Mouse (Mus musculus) naive thymus-derived CD4-positive, alpha-beta T cell, adult 2 months (primary cell): ENCODE measurements around the gene Ammecr1.

Experiments used
- DNase-seq: peaks from one replicate; pipeline ENCODE4 v3.0.0-alpha.2; 2011; ENCODE audit warnings: low read depth

The Ammecr1 gene

GRCm38 (mm10) chrX:142828184-142828908 lies 138.2 kb downstream of the Ammecr1 start:
- DNase-seq: no peak

GRCm38 (mm10) chrX:142827644-142828043 lies 138.9 kb downstream of the Ammecr1 start:
- peak; percentile 10 for DNase-seq

GRCm38 (mm10) chrX:142825309-142825708 lies 141.2 kb downstream of the Ammecr1 start:
- no peak for DNase-seq

- DNase-seq: peak; percentile 43
Observed at GRCm38 (mm10) chrX:142821846-142822245, 144.7 kb downstream of the Ammecr1 start.

GRCm38 (mm10) chrX:142821239-142821638 lies 145.3 kb downstream of the Ammecr1 start:
- no peak for DNase-seq

GRCm38 (mm10) chrX:142818057-142818682 lies 148.4 kb downstream of the Ammecr1 start:
- peak; percentile 68 for DNase-seq

- DNase-seq: peak; percentile 45
Observed at GRCm38 (mm10) chrX:142813146-142813545, 153.4 kb downstream of the Ammecr1 start.

- DNase-seq: peak; percentile 66
Observed at GRCm38 (mm10) chrX:142808411-142808810, 158.1 kb downstream of the Ammecr1 start.

GRCm38 (mm10) chrX:142806620-142807061 lies 159.9 kb downstream of the Ammecr1 start:
- no peak for DNase-seq

GRCm38 (mm10) chrX:142806126-142806525 lies 160.4 kb downstream of the Ammecr1 start:
- DNase-seq: no peak

- DNase-seq: no peak
Observed at GRCm38 (mm10) chrX:142804596-142804995, 161.9 kb downstream of the Ammecr1 start.
